Mouse (Mus musculus): Measurements from ENCODE around the gene Pim1. TPM values are rescaled to one million over a fixed set of nuclear protein-coding genes. Genes with fewer than 3 reads are reported as not detected.

Pim1 gene
- polyA plus RNA-seq, 1 experiment from 2014 or later = 22.0 TPM

GRCm38 (mm10) chr17:29473466-29473865, 17.1 kb upstream of the Pim1 start:
- 95% methylated on average over 10 of the region's 10 CpGs for WGBS
- H3K9me3 ChIP-seq (replicated peaks) = 0 out of 2 replicates have a peak, but pooled peaks cover 4% of the 10 kb centered on the region
- no peak for ATAC-seq
- H3K4me1 ChIP-seq = no peaks in the 10 kb centered on the region
- H3K36me3 ChIP-seq (ENCODE audit: poor library complexity, severe bottlenecking) = no peaks in the 10 kb centered on the region
- no peak overlapping the region for H3K9ac ChIP-seq
- H3K4me3 ChIP-seq = no peak overlapping the region
- H3K27me3 ChIP-seq = no peaks in the 10 kb centered on the region
- no peak overlapping the region for H3K4me2 ChIP-seq
- no peak overlapping the region for H3K27ac ChIP-seq

GRCm38 (mm10) chr17:29474036-29474435, 16.5 kb upstream of the Pim1 start:
- Histone ChIP-seq H3K9ac (no peak overlapping the region), H3K36me3 (ENCODE audit: poor library complexity, severe bottlenecking) (no peaks in the 10 kb centered on the region), H3K27me3 (no peaks in the 10 kb centered on the region), H3K9me3 (replicated peaks) (0 out of 2 replicates have a peak, but pooled peaks cover 3% of the 10 kb centered on the region), H3K4me2 (no peak overlapping the region), H3K27ac (no peak overlapping the region), H3K4me1 (no peaks in the 10 kb centered on the region), H3K4me3 (no peak overlapping the region)
- no peak for ATAC-seq
- 91% methylated on average over 2 of the region's 2 CpGs for WGBS

GRCm38 (mm10) chr17:29475142-29475541, 15.4 kb upstream of the Pim1 start:
- no peak overlapping the region for H3K27ac ChIP-seq
- H3K9ac ChIP-seq = no peak overlapping the region
- no peak overlapping the region for H3K4me3 ChIP-seq
- no peak for ATAC-seq
- H3K4me1 ChIP-seq = no peaks in the 10 kb centered on the region
- 93% methylated on average over 3 of the region's 3 CpGs for WGBS
- H3K9me3 ChIP-seq (replicated peaks) = no peaks in the 10 kb centered on the region
- no peaks in the 10 kb centered on the region for H3K36me3 ChIP-seq (ENCODE audit: poor library complexity, severe bottlenecking)
- no peaks in the 10 kb centered on the region for H3K27me3 ChIP-seq
- H3K4me2 ChIP-seq = no peak overlapping the region

GRCm38 (mm10) chr17:29476461-29476860, 14.1 kb upstream of the Pim1 start:
- Histone ChIP-seq H3K4me1 (no peaks in the 10 kb centered on the region; the same call in 1 of the 2 replicates), H3K27me3 (no peaks in the 10 kb centered on the region), H3K27ac (no peak overlapping the region), H3K9ac (no peak overlapping the region), H3K4me3 (no peak overlapping the region), H3K9me3 (replicated peaks) (no peaks in the 10 kb centered on the region), H3K36me3 (ENCODE audit: poor library complexity, severe bottlenecking) (no peaks in the 10 kb centered on the region), H3K4me2 (no peak overlapping the region)
- 82% methylated on average over 4 of the region's 4 CpGs for WGBS
- no peak for ATAC-seq

- no peak overlapping the region for H3K27ac ChIP-seq
- H3K4me3 ChIP-seq = no peak overlapping the region
- H3K27me3 ChIP-seq = no peaks in the 10 kb centered on the region
- H3K36me3 ChIP-seq (ENCODE audit: poor library complexity, severe bottlenecking) = no peaks in the 10 kb centered on the region
- no peaks in the 10 kb centered on the region for H3K9me3 ChIP-seq (replicated peaks)
- no peak overlapping the region for H3K9ac ChIP-seq
- ATAC-seq = no peak
- no peaks in the 10 kb centered on the region; the same call in 1 of the 2 replicates for H3K4me1 ChIP-seq
- no peak overlapping the region for H3K4me2 ChIP-seq
- WGBS = 92% methylated on average over 10 of the region's 10 CpGs
These were observed 13.2 kb upstream of the Pim1 start for GRCm38 (mm10) chr17:29477357-29477756.

GRCm38 (mm10) chr17:29478271-29478670, 12.3 kb upstream of the Pim1 start:
- no peak overlapping the region for H3K4me2 ChIP-seq
- H3K27me3 ChIP-seq = no peaks in the 10 kb centered on the region
- H3K27ac ChIP-seq = no peak overlapping the region
- no peak overlapping the region for H3K4me3 ChIP-seq
- H3K9me3 ChIP-seq (replicated peaks) = no peaks in the 10 kb centered on the region; the same call in 1 of the 2 replicates
- H3K36me3 ChIP-seq (ENCODE audit: poor library complexity, severe bottlenecking) = no peaks in the 10 kb centered on the region
- H3K9ac ChIP-seq = no peak overlapping the region
- 89% methylated on average over 4 of the region's 4 CpGs for WGBS
- ATAC-seq = no peak
- H3K4me1 ChIP-seq = no peaks in the 10 kb centered on the region; the same call in 1 of the 2 replicates

- Histone ChIP-seq H3K36me3 (ENCODE audit: poor library complexity, severe bottlenecking) (no peaks in the 10 kb centered on the region), H3K9me3 (replicated peaks) (no peaks in the 10 kb centered on the region; the same call in 1 of the 2 replicates)
- no peak for ATAC-seq
These were observed 10.3 kb upstream of the Pim1 start for GRCm38 (mm10) chr17:29480256-29480655.

GRCm38 (mm10) chr17:29482632-29483031, 7.9 kb upstream of the Pim1 start:
- Histone ChIP-seq H3K36me3 (ENCODE audit: poor library complexity, severe bottlenecking) (no peaks in the 10 kb centered on the region), H3K4me3 (no peak overlapping the region), H3K4me1 (no peaks in the 10 kb centered on the region; the same call in 1 of the 2 replicates), H3K9ac (no peak overlapping the region), H3K27ac (no peak overlapping the region), H3K4me2 (no peak overlapping the region), H3K27me3 (no peaks in the 10 kb centered on the region), H3K9me3 (replicated peaks) (no peaks in the 10 kb centered on the region; the same call in 1 of the 2 replicates)
- ATAC-seq = no peak
- WGBS = 90% methylated on average over 7 of the region's 7 CpGs

More at GRCm38 (mm10) chr17:29480256-29480655, 10.3 kb upstream of the Pim1 start:
- no peak overlapping the region for H3K4me3 ChIP-seq
- H3K27ac ChIP-seq = 0 out of 2 replicates have a peak overlapping the region, but pooled peaks have one; percentile 44
- H3K27me3 ChIP-seq = no peaks in the 10 kb centered on the region
- no peaks in the 10 kb centered on the region; the same call in 1 of the 2 replicates for H3K4me1 ChIP-seq
- H3K9ac ChIP-seq = no peak overlapping the region
- H3K4me2 ChIP-seq = no peak overlapping the region
- 79% methylated on average over 2 of the region's 2 CpGs for WGBS

- no peak overlapping the region for H3K4me3 ChIP-seq
- no peak overlapping the region for H3K9ac ChIP-seq
- no peak overlapping the region for H3K27ac ChIP-seq
- no peaks in the 10 kb centered on the region; the same call in 1 of the 2 replicates for H3K9me3 ChIP-seq (replicated peaks)
- no peak overlapping the region for H3K4me2 ChIP-seq
- H3K4me1 ChIP-seq = no peaks in the 10 kb centered on the region; the same call in 1 of the 2 replicates
- no peak for ATAC-seq
- WGBS = 84% methylated on average over 2 of the region's 2 CpGs
- no peaks in the 10 kb centered on the region for H3K36me3 ChIP-seq (ENCODE audit: poor library complexity, severe bottlenecking)
- no peaks in the 10 kb centered on the region for H3K27me3 ChIP-seq
These were observed 7.3 kb upstream of the Pim1 start for GRCm38 (mm10) chr17:29483282-29483681.

GRCm38 (mm10) chr17:29484431-29484830, 6.1 kb upstream of the Pim1 start:
- no peaks in the 10 kb centered on the region for H3K27me3 ChIP-seq
- no peak overlapping the region for H3K9ac ChIP-seq
- H3K36me3 ChIP-seq (ENCODE audit: poor library complexity, severe bottlenecking) = no peaks in the 10 kb centered on the region
- WGBS = 81% methylated on average over 2 of the region's 2 CpGs
- H3K4me3 ChIP-seq = no peak overlapping the region
- no peak for ATAC-seq
- H3K9me3 ChIP-seq (replicated peaks) = no peaks in the 10 kb centered on the region; the same call in 1 of the 2 replicates
- H3K4me1 ChIP-seq = peaks cover 10% of the 10 kb centered on the region
- no peak overlapping the region for H3K27ac ChIP-seq
- H3K4me2 ChIP-seq = no peak overlapping the region

- H3K9me3 ChIP-seq (replicated peaks) = no peaks in the 10 kb centered on the region; the same call in 1 of the 2 replicates
- ATAC-seq = no peak
- no peaks in the 10 kb centered on the region for H3K27me3 ChIP-seq
- 75% methylated on average over 3 of the region's 3 CpGs for WGBS
- H3K4me1 ChIP-seq = peaks cover 10% of the 10 kb centered on the region
- H3K9ac ChIP-seq = no peak overlapping the region
- H3K4me2 ChIP-seq = no peak overlapping the region
- no peak overlapping the region for H3K4me3 ChIP-seq
- no peaks in the 10 kb centered on the region for H3K36me3 ChIP-seq (ENCODE audit: poor library complexity, severe bottlenecking)
- no peak overlapping the region for H3K27ac ChIP-seq
These were observed 5.0 kb upstream of the Pim1 start for GRCm38 (mm10) chr17:29485336-29486233.

- Histone ChIP-seq H3K9me3 (replicated peaks) (no peaks in the 10 kb centered on the region), H3K4me2 (peak overlapping the region; percentile 94), H3K9ac (no peak overlapping the region), H3K4me1 (peaks cover 20% of the 10 kb centered on the region), H3K36me3 (ENCODE audit: poor library complexity, severe bottlenecking) (no peaks in the 10 kb centered on the region), H3K27ac (no peak overlapping the region; the same call in 1 of the 2 replicates), H3K4me3 (no peak overlapping the region), H3K27me3 (no peaks in the 10 kb centered on the region)
- 83% methylated on average over 8 of the region's 8 CpGs for WGBS
- no peak for ATAC-seq
These were observed 2.1 kb upstream of the Pim1 start for GRCm38 (mm10) chr17:29488257-29488977.

Measured in forebrain, embryonic 13.5 days (tissue).